Mouse (Mus musculus) right cerebral cortex, adult 18-20 months (tissue): ENCODE measurements at regions not wholly inside any gene's neighbourhood (a gene's known extent, or its start where the extent isn't known, plus 50 kb on each side); places are given as distances from the start of the nearest gene placed in this dataset.

ENCODE experiments used
- DNase-seq: peaks from one replicate; pipeline ENCODE4 v3.0.0; 2022; ENCODE audit warnings: mixed read lengths

- no peak for DNase-seq
These were observed 103.3 kb downstream of the Prox1 start for GRCm38 (mm10) chr1:190067181-190067580.

DNA sequence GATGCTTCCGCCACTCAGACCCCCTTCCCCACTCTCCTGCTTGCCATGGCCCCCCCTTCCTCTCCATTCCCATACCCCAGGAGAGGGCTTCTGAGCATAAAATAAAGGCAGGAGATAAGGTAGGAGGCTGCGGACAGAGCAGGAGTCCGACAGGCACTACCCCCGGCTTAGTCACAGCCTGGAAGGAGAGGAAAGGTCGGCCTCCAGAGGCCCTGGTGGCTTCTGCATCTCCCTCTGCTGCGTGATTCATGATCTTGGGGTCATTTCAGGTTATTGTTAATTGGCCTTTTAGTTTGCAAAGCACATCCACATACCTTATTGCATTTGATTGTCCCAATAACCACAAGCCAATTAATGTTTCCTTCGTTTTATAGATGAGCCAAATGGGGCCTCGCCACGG is 104.1 kb downstream of the Prox1 start:
- no peak for DNase-seq

DNA sequence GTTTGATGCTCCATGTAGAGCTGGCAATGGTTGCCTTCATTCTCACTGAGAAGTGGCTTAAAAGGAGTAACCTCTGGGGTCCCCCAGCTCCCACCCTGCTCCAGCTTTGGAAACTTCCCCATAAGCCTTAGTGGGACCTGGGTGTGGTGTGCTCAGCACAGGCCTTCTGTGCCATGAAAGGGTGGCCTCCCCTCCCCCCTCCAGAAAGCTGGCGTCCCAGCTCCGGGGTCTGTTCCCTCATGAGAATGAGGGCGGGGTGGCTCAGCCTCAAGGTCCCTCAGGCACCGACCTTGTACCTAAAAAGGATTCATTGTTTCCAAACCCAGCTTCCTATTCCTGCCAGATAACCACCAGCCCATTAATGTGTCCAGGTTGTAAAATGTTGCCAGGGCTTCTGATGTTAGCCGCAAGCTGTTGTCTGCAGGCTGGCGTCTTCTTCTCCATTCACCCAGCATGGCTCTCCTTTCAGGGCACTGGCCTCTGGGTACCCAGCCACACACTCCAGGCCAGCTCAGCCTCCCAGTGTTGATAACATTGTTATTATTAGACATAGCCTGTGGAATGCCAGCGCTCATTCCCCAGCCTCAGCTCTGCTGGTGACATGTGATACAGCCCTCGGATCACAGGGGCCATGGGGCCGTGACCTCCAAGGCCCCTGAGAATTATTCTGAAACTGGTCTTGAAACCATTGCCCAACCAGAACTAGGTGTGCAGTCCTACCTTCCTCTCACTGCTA is 108.8 kb downstream of the Prox1 start:
- DNase-seq: no peak

DNA sequence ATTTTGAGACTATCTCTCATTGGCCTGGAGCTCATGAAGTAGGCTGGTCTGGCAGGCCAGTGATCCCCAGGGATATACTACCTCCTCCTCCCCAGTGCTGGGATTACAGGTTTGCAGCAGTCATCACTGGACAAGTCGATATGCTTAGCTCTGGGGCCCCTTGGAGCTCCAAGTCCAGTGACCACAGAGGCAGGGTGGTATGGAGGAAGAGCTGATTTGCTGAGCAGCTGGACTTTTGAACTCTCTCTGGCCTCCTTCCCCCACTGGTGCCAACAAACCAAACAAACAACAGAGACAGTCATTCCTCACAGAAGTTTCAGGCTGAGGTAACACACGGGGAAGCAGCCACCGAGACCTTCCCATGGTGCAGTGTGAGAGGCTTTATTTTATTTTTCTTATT is 111.5 kb downstream of the Prox1 start:
- no peak for DNase-seq

GRCm38 (mm10) chr1:190056931-190057330 is 113.6 kb downstream of the Prox1 start:
- no peak for DNase-seq

- DNase-seq: no peak
These were observed 118.6 kb downstream of the Prox1 start for GRCm38 (mm10) chr1:190051903-190052302.

- no peak for DNase-seq
These were observed 121.9 kb downstream of the Prox1 start for GRCm38 (mm10) chr1:190048521-190049170.

GRCm38 (mm10) chr1:190047201-190047600 is 123.3 kb downstream of the Prox1 start:
- DNase-seq: no peak

- DNase-seq: peak; percentile 15
These were observed 123.6 kb upstream of the Smyd2 start for GRCm38 (mm10) chr1:190045797-190046196.

GRCm38 (mm10) chr1:190044036-190044435 is 121.9 kb upstream of the Smyd2 start:
- DNase-seq: no peak

DNA sequence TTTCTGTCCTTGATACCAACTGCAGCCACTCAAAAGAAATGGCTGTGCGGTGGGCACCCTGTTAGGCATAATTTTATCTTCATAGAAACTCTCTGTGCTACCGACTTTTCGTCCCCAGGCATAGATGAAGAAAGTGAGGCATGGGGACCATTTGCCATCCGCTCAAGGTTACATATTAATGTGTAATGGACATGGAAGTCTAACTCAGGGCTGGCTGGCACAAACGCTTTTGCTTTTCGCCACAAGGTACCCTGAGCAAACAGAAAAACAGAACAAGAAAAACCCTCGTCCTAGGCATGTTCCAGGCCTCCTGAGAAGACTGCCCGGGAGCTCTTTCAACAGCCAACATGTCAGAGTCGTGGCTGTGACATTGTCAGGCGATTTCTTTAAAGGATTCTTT is 121.0 kb upstream of the Smyd2 start:
- no peak for DNase-seq

DNA sequence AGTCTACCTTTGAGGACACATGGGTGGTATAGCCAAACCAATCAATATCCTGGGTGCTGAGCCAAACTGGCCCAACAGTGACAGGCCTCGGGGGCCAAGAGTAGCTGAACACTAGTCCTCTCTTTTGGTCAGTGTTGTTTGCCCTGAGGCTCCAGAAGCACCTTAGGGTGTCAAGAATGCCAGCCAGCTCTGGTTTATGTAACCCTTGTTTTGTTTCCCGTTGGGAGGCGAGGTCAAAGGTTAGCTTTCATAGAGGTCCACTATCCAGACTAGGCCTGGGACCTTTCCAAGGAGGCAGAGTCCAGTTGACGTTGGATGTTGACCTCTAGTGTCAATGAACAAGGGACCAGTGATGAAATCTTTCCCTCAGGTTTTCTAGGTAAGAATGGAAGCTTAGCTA is 120.0 kb upstream of the Smyd2 start:
- no peak for DNase-seq

DNA sequence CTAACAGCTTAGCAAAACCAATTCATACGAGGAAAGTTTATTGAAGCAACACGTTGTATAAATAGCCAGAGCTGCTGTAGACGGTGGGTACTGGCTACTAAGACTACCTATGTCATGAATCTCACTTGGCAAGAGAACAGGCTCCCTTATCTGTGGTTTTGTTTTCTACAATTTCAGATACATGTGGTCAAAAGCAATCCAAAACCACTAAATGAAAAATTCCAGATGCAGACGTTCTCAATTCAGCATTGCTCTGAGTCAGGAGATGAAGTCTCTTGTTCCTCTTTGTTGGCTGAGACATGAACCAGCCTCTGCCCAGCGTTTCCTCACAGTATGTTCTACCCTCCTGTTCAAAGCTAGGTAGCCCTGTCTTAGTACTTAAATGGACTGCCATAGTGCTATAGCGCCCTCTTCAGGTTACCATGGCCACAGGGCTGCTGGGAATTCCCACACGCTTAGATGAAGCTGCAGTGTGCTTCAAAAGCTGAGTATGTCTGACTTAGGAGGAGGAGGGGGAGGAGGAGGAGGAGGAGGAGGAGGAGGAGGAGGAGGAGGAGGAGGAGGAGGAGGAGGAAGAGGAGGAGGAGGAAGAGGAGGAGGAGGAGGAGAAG is 119.0 kb upstream of the Smyd2 start:
- no peak for DNase-seq

- no peak for DNase-seq
These were observed 115.9 kb upstream of the Smyd2 start for GRCm38 (mm10) chr1:190038046-190038445.

GRCm38 (mm10) chr1:190036726-190037125 is 114.6 kb upstream of the Smyd2 start:
- DNase-seq: no peak

GRCm38 (mm10) chr1:190035935-190036334 is 113.8 kb upstream of the Smyd2 start:
- DNase-seq: no peak

- DNase-seq: no peak
These were observed 111.9 kb upstream of the Smyd2 start for GRCm38 (mm10) chr1:190034091-190034490.

GRCm38 (mm10) chr1:190027536-190027935 is 105.4 kb upstream of the Smyd2 start:
- DNase-seq: no peak

- DNase-seq: no peak
These were observed 87.3 kb upstream of the Smyd2 start for GRCm38 (mm10) chr1:190009466-190009865.

- no peak for DNase-seq
These were observed 85.1 kb upstream of the Smyd2 start for GRCm38 (mm10) chr1:190007271-190007670.

DNA sequence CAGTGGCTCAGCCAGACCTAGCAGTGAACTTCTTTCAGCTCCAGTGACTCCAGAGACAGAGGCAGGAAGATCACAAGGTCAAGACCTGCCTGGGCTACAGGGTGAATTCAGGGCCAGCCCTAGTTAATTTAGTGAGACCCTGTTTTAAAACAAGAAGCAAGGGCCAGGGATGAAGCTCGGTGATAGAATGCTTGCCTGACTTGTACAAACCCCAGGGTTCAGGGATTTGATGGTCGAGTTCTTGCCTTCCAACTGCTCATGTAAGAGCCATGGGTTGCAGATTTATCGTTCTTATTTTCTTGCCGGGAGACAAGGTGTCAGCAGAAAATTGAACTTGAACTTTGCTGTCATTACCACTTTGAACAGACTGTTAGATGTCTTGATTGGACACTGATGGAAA is 78.9 kb upstream of the Smyd2 start:
- no peak for DNase-seq

DNA sequence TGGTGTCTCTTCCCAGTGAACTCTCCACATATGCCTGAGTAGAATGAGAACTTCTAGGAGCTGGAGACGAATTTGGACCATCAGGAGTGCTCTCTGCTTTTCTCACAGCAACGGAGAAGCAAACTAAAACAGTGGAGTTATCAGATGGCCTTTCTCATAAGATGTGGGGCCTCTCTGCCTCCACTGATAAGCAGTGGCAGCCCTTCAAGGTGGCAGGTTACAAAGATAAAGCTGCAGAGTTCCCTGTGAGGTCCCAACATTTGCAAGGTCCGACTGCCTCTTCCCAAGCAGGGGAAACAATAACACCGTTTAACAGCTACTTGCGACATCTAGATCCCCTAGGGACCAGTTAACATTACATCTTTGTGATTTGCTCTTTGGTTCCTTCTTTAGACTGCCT is 71.5 kb upstream of the Smyd2 start:
- DNase-seq: no peak

- no peak for DNase-seq
These were observed 71.1 kb upstream of the Smyd2 start for GRCm38 (mm10) chr1:189993221-189993620.

- DNase-seq: no peak
These were observed 68.9 kb upstream of the Smyd2 start for GRCm38 (mm10) chr1:189991089-189991488.
